Mouse (Mus musculus) lung, postnatal 14 days (tissue): ENCODE data around the gene Gon7.
A peak's percentile ranks its signal among the peaks of the same experiment; 100 is the strongest.

Experiments
- DNase-seq: peaks from one replicate; pipeline ENCODE4 v3.0.0; 2021

Gon7 gene

GRCm38 (mm10) chr12:102742056-102742455, 15.5 kb downstream of the Gon7 start:
- no peak for DNase-seq

GRCm38 (mm10) chr12:102740285-102740684, 17.3 kb downstream of the Gon7 start:
- no peak for DNase-seq

GRCm38 (mm10) chr12:102739096-102739495, 18.5 kb downstream of the Gon7 start:
- DNase-seq, result no peak

DNA sequence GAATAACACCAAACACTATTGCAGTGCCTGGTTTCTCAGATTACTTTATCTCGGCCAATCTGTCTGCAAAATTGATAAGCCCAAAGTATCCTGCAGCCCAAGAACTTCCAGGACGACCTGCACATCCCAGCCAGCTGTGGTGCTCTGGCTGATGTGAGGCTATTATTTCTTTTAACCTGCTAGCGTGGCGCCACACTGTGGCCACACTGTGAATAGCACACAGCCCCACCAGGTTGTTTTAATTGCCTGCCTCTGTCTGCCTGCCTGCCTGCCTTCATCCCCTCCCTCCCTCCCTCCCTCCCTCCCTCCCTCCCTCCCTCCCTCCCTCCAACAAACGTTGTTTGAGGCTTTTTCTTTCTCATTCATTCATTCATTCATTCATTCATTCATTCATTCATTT, 24.2 kb downstream of the Gon7 start:
- peak; percentile 63 for DNase-seq

GRCm38 (mm10) chr12:102730798-102731619, 26.6 kb downstream of the Gon7 start:
- DNase-seq, result no peak

DNA sequence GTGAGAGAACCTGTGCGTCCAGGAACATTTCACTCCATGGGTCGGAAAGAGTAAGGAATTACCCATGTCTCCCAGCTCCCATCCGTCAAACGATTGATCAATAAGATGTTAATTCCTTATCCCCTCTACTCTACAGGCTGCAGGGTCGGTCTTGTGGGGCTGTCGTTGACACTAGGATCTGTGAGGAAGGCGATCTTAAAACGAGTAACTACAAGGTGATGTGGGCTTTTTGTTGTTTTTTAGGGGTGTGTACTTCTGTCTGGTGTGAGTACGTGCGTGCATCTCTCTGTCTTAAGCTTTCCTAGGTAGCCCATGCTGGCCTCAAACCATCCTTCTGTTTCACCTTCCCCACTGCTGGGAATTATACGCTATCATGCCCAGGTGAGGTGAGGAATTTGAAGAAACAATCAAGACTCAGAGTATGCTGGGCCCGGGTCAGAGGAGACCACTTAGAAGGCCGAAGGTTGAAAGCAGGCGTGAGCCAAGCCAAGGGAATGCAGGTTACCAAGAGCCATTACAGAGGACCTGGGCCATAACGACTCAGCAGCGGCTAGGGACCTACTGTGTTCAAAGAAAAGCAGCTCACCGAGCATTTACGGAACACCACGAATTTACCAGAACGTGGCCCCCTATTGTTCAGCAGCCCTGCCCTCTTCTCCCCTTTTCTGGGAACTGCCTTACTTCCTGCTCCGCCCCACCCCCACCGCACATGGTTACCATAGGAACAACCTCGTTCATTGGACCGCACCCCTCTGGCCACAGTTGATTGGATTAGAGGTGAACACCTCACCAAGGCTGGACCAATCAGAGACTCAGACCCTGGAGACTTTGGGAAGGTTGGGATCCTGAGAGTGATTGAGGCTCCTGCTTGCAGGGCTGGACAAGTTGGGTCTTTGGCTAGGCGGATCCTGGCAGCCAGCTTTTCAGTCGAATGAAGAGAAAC, 27.5 kb downstream of the Gon7 start:
- peak; percentile 65 for DNase-seq

- DNase-seq, result no peak
Observed at GRCm38 (mm10) chr12:102725761-102726175, 31.8 kb downstream of the Gon7 start.

DNA sequence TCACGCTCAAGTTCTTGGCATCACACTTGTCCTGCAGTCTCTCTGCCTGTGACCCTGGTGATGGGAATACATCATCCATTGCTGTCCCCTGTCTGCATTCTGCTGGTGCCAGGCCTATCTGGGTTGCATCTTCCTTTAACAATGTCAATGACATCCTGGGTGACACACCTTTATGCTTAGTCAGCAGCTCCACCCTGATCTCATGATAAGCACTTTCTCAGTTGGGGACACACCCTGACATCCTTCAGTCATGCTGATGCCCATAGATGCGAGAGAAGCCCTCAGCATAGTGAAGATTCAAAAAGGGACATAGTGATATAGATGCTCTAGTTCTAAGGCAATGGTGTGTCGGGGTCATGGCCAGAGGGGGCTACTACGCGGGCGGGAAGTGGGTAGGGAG, 32.5 kb downstream of the Gon7 start:
- DNase-seq, result no peak

- DNase-seq, result no peak
Observed at GRCm38 (mm10) chr12:102723861-102724260, 33.7 kb downstream of the Gon7 start.

DNA sequence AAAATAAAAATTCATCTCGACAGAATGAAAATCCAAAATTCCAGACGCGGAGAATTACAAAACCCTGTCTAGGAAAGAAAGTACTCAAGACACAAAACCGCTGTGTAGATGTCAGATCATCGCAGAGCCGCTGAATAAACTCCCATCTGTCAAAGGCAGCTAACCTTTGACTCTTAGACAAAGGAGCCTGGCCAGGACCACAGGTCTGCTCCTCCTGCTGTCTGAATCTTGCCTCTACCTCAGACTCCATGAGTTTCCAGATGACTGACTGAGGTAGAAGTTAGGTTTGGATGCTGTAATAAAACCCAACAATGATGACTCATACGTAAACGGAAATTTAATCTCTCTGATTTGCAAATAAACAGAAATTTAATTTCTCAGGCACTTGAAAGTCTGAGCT, 34.6 kb downstream of the Gon7 start:
- no peak for DNase-seq

DNA sequence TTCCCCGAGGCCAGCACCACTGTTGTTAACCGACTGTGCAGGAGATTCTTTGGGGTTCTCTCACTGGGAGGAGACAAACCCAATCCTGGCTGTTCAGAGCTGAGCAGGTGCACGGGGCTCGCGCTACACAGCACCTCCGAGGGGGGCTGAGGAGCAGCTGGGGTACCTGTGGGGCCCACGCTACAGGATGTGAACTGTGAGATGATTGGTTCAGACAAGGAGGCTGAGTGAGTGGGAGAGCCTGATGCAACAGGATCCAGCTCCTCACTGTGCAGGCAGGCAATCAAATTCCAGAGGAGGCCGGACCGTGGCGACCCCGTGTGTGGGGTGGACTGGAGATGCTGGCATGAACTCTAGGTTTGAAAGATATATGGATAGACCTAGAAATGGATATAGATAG, 35.2 kb downstream of the Gon7 start:
- no peak for DNase-seq

GRCm38 (mm10) chr12:102719552-102720315, 37.9 kb downstream of the Gon7 start:
- peak; percentile 59 for DNase-seq

DNA sequence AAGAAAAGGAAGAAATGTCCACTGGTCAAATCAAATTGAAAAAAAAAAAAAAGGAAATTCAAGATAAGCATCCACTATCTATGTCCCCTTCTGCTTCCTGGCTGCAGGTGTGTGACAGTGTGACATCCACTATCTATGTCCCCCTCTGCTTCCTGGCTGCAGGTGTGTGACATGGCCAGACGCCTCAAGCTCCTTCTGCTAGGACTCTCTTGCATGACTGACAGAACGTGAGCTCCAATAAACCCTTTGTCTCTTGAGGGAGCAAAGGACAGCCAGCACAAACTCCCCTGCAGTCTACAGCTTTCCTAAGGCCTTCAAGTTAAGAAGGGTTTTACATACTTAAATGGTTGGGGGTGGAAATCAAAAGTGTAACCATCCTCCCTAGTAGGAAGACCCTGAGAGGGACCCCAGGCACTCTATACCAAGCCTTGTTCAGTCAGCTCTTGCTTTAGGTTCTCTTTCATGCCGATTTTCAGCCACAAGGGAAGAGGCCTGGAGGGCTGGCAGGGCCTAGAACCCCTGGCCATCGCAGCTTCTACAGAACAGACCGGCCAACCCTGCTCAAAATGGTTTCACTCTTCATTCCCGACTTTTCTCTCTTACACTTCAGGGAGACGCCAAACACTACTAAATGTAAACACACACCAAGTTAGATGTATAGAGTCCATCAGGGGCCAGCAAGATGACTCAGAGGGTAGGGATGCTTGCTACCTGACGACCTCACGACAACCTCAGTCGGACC, 42.8 kb downstream of the Gon7 start:
- no peak for DNase-seq

DNA sequence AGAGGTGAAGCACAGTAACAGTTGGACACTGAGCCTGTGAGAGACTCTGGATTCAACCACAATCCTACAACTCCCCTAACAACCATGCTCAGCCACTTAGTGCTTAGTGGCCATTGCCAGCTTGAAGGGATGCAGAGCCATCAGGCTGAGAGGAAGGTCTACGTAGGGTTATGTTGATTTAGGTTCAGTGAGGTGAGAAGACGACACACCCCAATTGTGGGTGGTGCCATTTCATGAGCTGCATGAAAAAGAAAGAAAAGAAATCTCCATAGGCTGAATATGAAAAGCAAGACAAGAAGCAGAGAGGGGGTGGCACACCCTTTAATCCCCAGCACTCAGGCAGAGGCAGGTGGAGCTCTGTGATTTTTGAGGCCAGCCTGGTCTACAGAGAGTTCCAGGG, 43.5 kb downstream of the Gon7 start:
- no peak for DNase-seq

GRCm38 (mm10) chr12:102713153-102713865, 44.3 kb downstream of the Gon7 start:
- DNase-seq, result no peak

- no peak for DNase-seq
Observed at GRCm38 (mm10) chr12:102710851-102711375, 46.7 kb downstream of the Gon7 start.

DNA sequence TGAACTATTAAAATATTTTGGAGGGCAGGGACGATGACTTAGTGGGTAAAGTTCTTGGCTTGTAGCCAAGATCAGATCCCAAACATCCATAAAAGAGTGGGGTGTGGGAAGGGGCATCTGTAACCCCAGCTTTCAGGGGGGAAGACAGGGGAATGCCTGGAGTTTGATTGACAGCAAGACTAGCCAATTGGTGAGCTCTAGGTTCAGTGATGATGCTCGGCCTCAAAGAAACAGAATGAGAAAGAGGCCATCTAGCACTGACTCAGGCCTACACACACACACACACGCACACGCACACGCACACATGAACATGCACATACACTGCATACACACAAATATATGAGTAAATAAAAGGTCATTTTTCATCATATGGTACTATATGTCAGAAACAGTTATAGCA, 47.7 kb downstream of the Gon7 start:
- DNase-seq, result no peak

DNA sequence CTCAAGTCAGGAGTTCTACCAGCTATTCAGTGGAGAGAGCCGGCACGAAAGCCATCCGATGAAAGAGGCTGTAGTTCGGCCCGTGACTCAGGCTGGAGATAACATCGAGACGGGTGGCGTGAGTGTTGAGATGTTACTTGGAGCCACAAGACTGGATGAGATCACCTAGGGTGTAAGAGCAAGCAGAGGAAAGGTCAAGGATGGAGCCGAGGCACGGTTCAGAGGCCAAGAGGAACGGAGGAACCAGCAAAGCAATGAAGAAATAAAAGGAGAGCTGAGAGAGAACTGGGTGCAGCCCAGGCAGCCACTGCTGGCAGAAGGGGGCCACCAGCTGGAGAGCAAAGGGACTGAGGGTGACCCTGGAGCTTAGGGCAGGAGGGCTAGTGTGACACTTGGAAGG, 49.4 kb downstream of the Gon7 start:
- no peak for DNase-seq

- no peak for DNase-seq
Observed at GRCm38 (mm10) chr12:102706833-102707463, 50.7 kb downstream of the Gon7 start.

GRCm38 (mm10) chr12:102705906-102706640, 51.5 kb downstream of the Gon7 start:
- no peak for DNase-seq
